Mouse (Mus musculus) embryonic fibroblast, embryonic 13.5 days (primary cell): ENCODE results near the gene Scfd2.

Source experiments
- CTCF ChIP-seq: IDR thresholded peaks from 2 replicates; pipeline ENCODE4 v1.5.1; 2011; ENCODE audit warnings: mild to moderate bottlenecking, control low read depth, low read length, moderate library complexity, borderline replicate concordance; ENCODE audit not compliant: insufficient read depth
- POLR2A ChIP-seq: IDR thresholded peaks from 2 replicates; pipeline ENCODE4 v1.6.1; 2011; ENCODE audit warnings: low read depth, mild to moderate bottlenecking, control low read depth, low read length, moderate library complexity

GRCm38 (mm10) chr5:74161297-74161926 is 370.1 kb downstream of the Scfd2 start:
- TF ChIP-seq CTCF: no peak
- no peak for TF ChIP-seq POLR2A
